Mouse (Mus musculus) myocyte (in vitro differentiated cells): ENCODE data around the gene Itsn1.

Experiments used
- POLR2A ChIP-seq: IDR thresholded peaks from one replicate; pipeline ENCODE4 v1.6.1; 2011; ENCODE audit warnings: low read depth, mild to moderate bottlenecking, control low read depth, moderate library complexity; ENCODE audit not compliant: insufficient read length
- SRF ChIP-seq: IDR thresholded peaks from one replicate; pipeline ENCODE4 v1.6.1; 2011; ENCODE audit warnings: low read depth; ENCODE audit not compliant: control insufficient read depth, insufficient read length
- USF1 ChIP-seq: IDR thresholded peaks from one replicate; pipeline ENCODE4 v1.6.1; 2011; ENCODE audit warnings: low read depth, mild to moderate bottlenecking, control low read depth, moderate library complexity

DNA sequence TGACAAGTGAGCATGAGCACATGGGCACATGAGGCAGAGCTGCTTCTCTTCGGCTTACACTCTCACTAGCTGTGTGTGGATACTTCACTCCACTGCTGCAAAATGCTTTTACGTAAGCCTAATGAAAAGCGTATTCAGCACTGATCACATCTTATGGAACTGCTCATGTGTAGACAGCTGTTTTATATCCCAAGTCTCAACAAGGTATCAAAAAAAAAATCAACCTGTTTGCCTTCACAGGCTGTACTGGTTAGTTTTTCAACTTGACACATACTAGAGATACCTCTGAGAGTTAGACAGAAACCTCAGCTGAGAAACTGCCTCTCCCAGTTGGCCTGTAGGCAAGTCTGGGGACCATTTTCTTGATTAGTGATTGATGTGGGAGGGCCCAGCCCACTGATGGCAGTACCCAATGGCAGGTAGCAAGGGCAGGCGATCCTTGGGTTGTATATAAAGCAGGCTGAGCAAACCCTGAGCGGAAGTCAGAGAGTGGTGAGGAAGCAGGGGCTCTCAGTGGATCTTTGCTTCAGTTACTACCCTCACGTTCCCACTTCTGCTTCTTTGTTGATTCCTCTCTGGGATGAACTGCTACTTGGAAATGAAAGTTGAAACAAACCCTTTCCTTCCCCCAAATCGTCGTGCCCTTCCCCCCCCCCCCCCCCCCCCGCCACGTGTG, 203.9 kb downstream of the Itsn1 start:
- TF ChIP-seq SRF: no peak
- TF ChIP-seq POLR2A: no peak
- no peak for TF ChIP-seq USF1
